8 mouse cellular contexts compared by ENCODE assay signal in genomic region chr14:34673395-34674228, GRCm38 (mm10). TPM values are rescaled to one million over a fixed set of nuclear protein-coding genes. Genes with fewer than 3 reads are reported as not detected.
DNase-seq lines count a peak whose midpoint lies in the region; ATAC-seq and TF ChIP-seq lines count a peak whose summit lies in the region.

TSS of gene Wapl (plus strand) at chr14:34673928.

- no peaks in the 10 kb centered on the region; the same call in 1 of the 2 replicates for H3K36me3 ChIP-seq in hindbrain, postnatal 0 days (ENCODE audit: insufficient read depth, low read length)

- H3K27ac ChIP-seq in gastrocnemius, adult 2 months = peak within 1 kb of the TSS; percentile 96
- peak within 1 kb of the TSS; percentile 82 for H3K27ac ChIP-seq in hindbrain, postnatal 0 days
- H3K27ac ChIP-seq in left cerebral cortex, adult 2 months = peak within 1 kb of the TSS; percentile 90

- no peaks in the 10 kb centered on the region for H3K27me3 ChIP-seq in hindbrain, postnatal 0 days (ENCODE audit: insufficient read depth, low read length)

- peak within 1 kb of the TSS; percentile 81 for H3K9ac ChIP-seq in hindbrain, postnatal 0 days (replicated peaks; ENCODE audit: low read length)

- WGBS in hindbrain, postnatal 0 days = under 1% methylated on average over 80 of the region's 90 CpGs

- peak within 1 kb of the TSS; percentile 92 for H3K4me2 ChIP-seq in hindbrain, postnatal 0 days (ENCODE audit: low read depth, low read length)

- intact Hi-C loops in gastrocnemius, adult 2 months (cut with DNase I) = loop anchor here (5.0 to 10.0 kb wide), 2 partner anchors 51 to 359 kb away; partner anchors contain the start of genes Glud1 and Shld2
- intact Hi-C loops in left cerebral cortex, adult 2 months (cut with DNase I) = loop anchor here (5.0 kb wide), 1 partner anchor 171 kb away; the partner anchor contains the start of gene Bmpr1a

- peak; percentile 92 for ATAC-seq in common myeloid progenitor, adult 5-6 weeks (replicated peaks; ENCODE audit: low read depth, poor library complexity, severe bottlenecking)
- ATAC-seq in hindbrain, postnatal 0 days = peak; percentile 100
- peak; percentile 94 for ATAC-seq in megakaryocyte, adult 5-6 weeks (ENCODE audit: poor library complexity, severe bottlenecking)

- peak within 1 kb of the TSS; percentile 79 for H3K4me3 ChIP-seq in gastrocnemius, adult 2 months
- peak within 1 kb of the TSS; percentile 96 for H3K4me3 ChIP-seq in hindbrain, postnatal 0 days (ENCODE audit: low read length)
- peak within 1 kb of the TSS; percentile 98 for H3K4me3 ChIP-seq in left cerebral cortex, adult 2 months

- no peaks in the 10 kb centered on the region for H3K9me3 ChIP-seq in hindbrain, postnatal 0 days (ENCODE audit: low read length)

- H3K4me1 ChIP-seq in hindbrain, postnatal 0 days (ENCODE audit: insufficient read depth, low read length) = no peaks in the 10 kb centered on the region; the same call in 1 of the 2 replicates

- no peak for TF ChIP-seq CTCF in gastrocnemius, adult 2 months (IDR thresholded peaks at IDR 0.05)
- TF ChIP-seq CTCF in hindbrain, postnatal 0 days (IDR thresholded peaks at IDR 0.05; ENCODE audit: low read depth) = no peak
- no peak for TF ChIP-seq CTCF in left cerebral cortex, adult 2 months (IDR thresholded peaks at IDR 0.05)

- peak; percentile 99 for DNase-seq in ZHBTc4 (ENCODE audit: low read depth, low spot score)
- DNase-seq in gastrocnemius, adult 2 months = peak; percentile 99
- peak; percentile 98 for DNase-seq in hindbrain, postnatal 0 days (ENCODE audit: low spot score)
- DNase-seq in left cerebral cortex, adult 2 months (ENCODE audit: extremely low spot score in 1 of 2, low spot score in 2 of 2) = peak; percentile 98
- peak; percentile 98 for DNase-seq in right cerebral cortex, adult 2 months (ENCODE audit: low spot score in 2 of 2)
- DNase-seq in urinary bladder, postnatal 14 days (ENCODE audit: low spot score) = peak; percentile 98

RNA-seq across cellular contexts. Expression of gene Wapl, which starts in this region (rescaled TPM):
- 138 and 179 TPM in 2 replicates for total RNA-seq in common myeloid progenitor, adult 5-6 weeks (2017)
- 10 to 100 TPM; 38.8 to 40.0 TPM for total RNA-seq in gastrocnemius, adult 2 months (2021)
- total RNA-seq in hindbrain, postnatal 0 days (2014; rRNA removed) = 16.8 and 19.1 TPM in 2 replicates
- 11.9 and 12.8 TPM in 2 replicates for polyA plus RNA-seq in hindbrain, postnatal 0 days (2015; fragmentation: Nextera tagmentation; extraction: Ambion mirVana)
- 10 to 100 TPM; 46.2 to 46.4 TPM for total RNA-seq in left cerebral cortex, adult 2 months (2021)
- total RNA-seq in megakaryocyte, adult 5-6 weeks (2015) = 71.0 and 71.7 TPM in 2 replicates
- 94.2 and 101 TPM in 2 replicates for total RNA-seq in megakaryocyte, adult 5-6 weeks (2017)

Comparison
In these comparisons a context has a peak if more than half of its experiments do, and no peak if none do; other contexts are left out.
1. Peak in every context shown above with its lines: DNase-seq, ATAC-seq, H3K4me3 ChIP-seq and H3K27ac ChIP-seq.